Mouse (Mus musculus) forebrain, embryonic 12.5 days (tissue): Measurements from ENCODE around the gene Astl. TPM values are rescaled to one million over a fixed set of nuclear protein-coding genes. Genes with fewer than 3 reads are reported as not detected.

Experiments
- ATAC-seq: fragments of 200-750 bp; cut with Nextera tagmentation; 2 replicates; pipeline ENCODE4 v1.8.0; 2017; ENCODE audit warnings: moderate TSS enrichment; ENCODE audit not compliant: low FRiP score
- H3K27ac ChIP-seq: fragments of 300-500 bp; sonication (generic); 2 replicates; pipeline ENCODE4 v1.5.1; 2016; ENCODE audit warnings: mild to moderate bottlenecking
- H3K27me3 ChIP-seq: fragments of 300-500 bp; sonication (generic); 2 replicates; pipeline ENCODE4 v1.6.1; 2016; ENCODE audit warnings: mild to moderate bottlenecking
- H3K36me3 ChIP-seq: fragments of 300-500 bp; sonication (generic); replicated peaks from 2 replicates; pipeline ENCODE4 v1.6.1; 2016; ENCODE audit warnings: mild to moderate bottlenecking
- H3K4me1 ChIP-seq: fragments of 300-500 bp; sonication (generic); 2 replicates; pipeline ENCODE4 v1.6.1; 2016
- H3K4me2 ChIP-seq: fragments of 300-500 bp; sonication (generic); 2 replicates; pipeline ENCODE4 v1.6.1; 2016; ENCODE audit warnings: mild to moderate bottlenecking, moderate library complexity
- H3K4me3 ChIP-seq: fragments of 300-500 bp; sonication (generic); replicated peaks from 2 replicates; pipeline ENCODE4 v1.5.1; 2016; ENCODE audit warnings: mild to moderate bottlenecking
- H3K9ac ChIP-seq: fragments of 300-500 bp; sonication (generic); 2 replicates; pipeline ENCODE4 v1.6.1; 2016; ENCODE audit warnings: mild to moderate bottlenecking
- H3K9me3 ChIP-seq: fragments of 300-500 bp; sonication (generic); 2 replicates; pipeline ENCODE4 v1.6.1; 2016
- WGBS: fragments of 180-500 bp; shearing (Covaris S2); methylation state at CpG from one replicate; pipeline ENCODE4 v1.1.7; 2016; 5-methylcytosine and 5-hydroxymethylcytosine counted together
- polyA plus RNA-seq: library from polyadenylated mRNA; unstranded; fragments of >200 nt; fragmentation: Nextera tagmentation; extraction: Ambion mirVana; gene quantifications from 2 replicates; pipeline ENCODE4 v1.2.1, GENCODE M21; 2016

The Astl gene
- polyA plus RNA-seq, 1 experiment from 2014 or later, result not detected

- no peaks in the 10 kb centered on the region for H3K9me3 ChIP-seq
- no peaks in the 10 kb centered on the region for H3K36me3 ChIP-seq
- no peak overlapping the region for H3K4me2 ChIP-seq
- H3K27ac ChIP-seq, result no peak overlapping the region
- peaks cover 12% of the 10 kb centered on the region for H3K4me1 ChIP-seq
- no peaks in the 10 kb centered on the region for H3K27me3 ChIP-seq
- ATAC-seq, result no peak
- H3K4me3 ChIP-seq, result no peak overlapping the region
- 92% methylated on average over 3 of the region's 3 CpGs for WGBS
- no peak overlapping the region for H3K9ac ChIP-seq
These were observed 35.7 kb downstream of the Astl start for GRCm38 (mm10) chr2:127374131-127374530.

GRCm38 (mm10) chr2:127375087-127375486 lies 36.6 kb downstream of the Astl start:
- Histone ChIP-seq H3K4me3 (no peak overlapping the region), H3K9me3 (no peaks in the 10 kb centered on the region), H3K4me1 (peaks cover 12% of the 10 kb centered on the region), H3K9ac (no peak overlapping the region), H3K27ac (no peak overlapping the region), H3K36me3 (no peaks in the 10 kb centered on the region), H3K4me2 (no peak overlapping the region), H3K27me3 (no peaks in the 10 kb centered on the region)
- no peak for ATAC-seq
- 79% methylated on average over 3 of the region's 3 CpGs for WGBS

GRCm38 (mm10) chr2:127375759-127376341 lies 37.4 kb downstream of the Astl start:
- ATAC-seq, result no peak
- Histone ChIP-seq H3K27me3 (no peaks in the 10 kb centered on the region), H3K4me1 (peaks cover 12% of the 10 kb centered on the region), H3K4me2 (no peak overlapping the region), H3K4me3 (no peak overlapping the region), H3K9ac (no peak overlapping the region), H3K27ac (no peak overlapping the region), H3K9me3 (no peaks in the 10 kb centered on the region), H3K36me3 (no peaks in the 10 kb centered on the region)
- 58% methylated on average over 7 of the region's 7 CpGs for WGBS

GRCm38 (mm10) chr2:127376423-127377051 lies 38.1 kb downstream of the Astl start:
- ATAC-seq, result no peak
- WGBS, result 83% methylated on average over 6 of the region's 6 CpGs
- H3K4me3 ChIP-seq, result no peak overlapping the region

GRCm38 (mm10) chr2:127377942-127378610 lies 39.6 kb downstream of the Astl start:
- H3K9ac ChIP-seq, result no peak overlapping the region
- H3K36me3 ChIP-seq, result no peaks in the 10 kb centered on the region
- peaks cover 12% of the 10 kb centered on the region for H3K4me1 ChIP-seq
- no peak overlapping the region for H3K4me3 ChIP-seq
- WGBS, result 67% methylated on average over 7 of the region's 7 CpGs
- no peaks in the 10 kb centered on the region for H3K27me3 ChIP-seq
- H3K9me3 ChIP-seq, result no peaks in the 10 kb centered on the region
- peak; percentile 57 for ATAC-seq
- H3K4me2 ChIP-seq, result no peak overlapping the region
- 0 out of 2 replicates have a peak overlapping the region, but pooled peaks have one; percentile 36 for H3K27ac ChIP-seq

More at GRCm38 (mm10) chr2:127376423-127377051, 38.1 kb downstream of the Astl start:
- no peak overlapping the region for H3K4me2 ChIP-seq
- no peaks in the 10 kb centered on the region for H3K36me3 ChIP-seq
- H3K4me1 ChIP-seq, result peaks cover 12% of the 10 kb centered on the region
- H3K27ac ChIP-seq, result no peak overlapping the region
- no peaks in the 10 kb centered on the region for H3K9me3 ChIP-seq
- no peak overlapping the region for H3K9ac ChIP-seq
- no peaks in the 10 kb centered on the region for H3K27me3 ChIP-seq

- no peak overlapping the region for H3K9ac ChIP-seq
- H3K36me3 ChIP-seq, result no peaks in the 10 kb centered on the region
- H3K27me3 ChIP-seq, result no peaks in the 10 kb centered on the region
- peaks cover 12% of the 10 kb centered on the region for H3K4me1 ChIP-seq
- ATAC-seq, result peak; percentile 4; the same call in 1 of the 2 replicates
- 0 out of 2 replicates have a peak overlapping the region, but pooled peaks have one; percentile 36 for H3K27ac ChIP-seq
- WGBS, result 67% methylated on average over 7 of the region's 7 CpGs
- no peak overlapping the region for H3K4me2 ChIP-seq
- no peak overlapping the region for H3K4me3 ChIP-seq
- no peaks in the 10 kb centered on the region for H3K9me3 ChIP-seq
These were observed 40.2 kb downstream of the Astl start for GRCm38 (mm10) chr2:127378611-127378990.

- no peak for ATAC-seq
- Histone ChIP-seq H3K27me3 (no peaks in the 10 kb centered on the region), H3K4me1 (peaks cover 12% of the 10 kb centered on the region), H3K27ac (no peak overlapping the region), H3K36me3 (no peaks in the 10 kb centered on the region), H3K4me3 (no peak overlapping the region), H3K9ac (no peak overlapping the region), H3K4me2 (no peak overlapping the region), H3K9me3 (no peaks in the 10 kb centered on the region)
- WGBS, result 80% methylated on average over 3 of the region's 3 CpGs
These were observed 40.8 kb downstream of the Astl start for GRCm38 (mm10) chr2:127379250-127379649.

- Histone ChIP-seq H3K4me2 (no peak overlapping the region), H3K27me3 (no peaks in the 10 kb centered on the region), H3K9ac (no peak overlapping the region), H3K36me3 (no peaks in the 10 kb centered on the region), H3K4me1 (no peaks in the 10 kb centered on the region), H3K9me3 (no peaks in the 10 kb centered on the region), H3K4me3 (no peak overlapping the region), H3K27ac (no peak overlapping the region)
- 74% methylated on average over 7 of the region's 7 CpGs for WGBS
- no peak for ATAC-seq
These were observed 45.4 kb downstream of the Astl start for GRCm38 (mm10) chr2:127383881-127384280.

GRCm38 (mm10) chr2:127387521-127387920 lies 49.1 kb downstream of the Astl start:
- no peaks in the 10 kb centered on the region for H3K9me3 ChIP-seq
- no peak for ATAC-seq
- H3K4me3 ChIP-seq, result no peak overlapping the region
- no peak overlapping the region for H3K27ac ChIP-seq
- H3K4me1 ChIP-seq, result no peaks in the 10 kb centered on the region
- no peak overlapping the region for H3K4me2 ChIP-seq
- H3K9ac ChIP-seq, result no peak overlapping the region
- H3K27me3 ChIP-seq, result no peaks in the 10 kb centered on the region
- no peaks in the 10 kb centered on the region for H3K36me3 ChIP-seq
- 91% methylated on average over 2 of the region's 2 CpGs for WGBS

GRCm38 (mm10) chr2:127390352-127390751 lies 51.9 kb downstream of the Astl start:
- ATAC-seq, result no peak
- no peak overlapping the region for H3K9ac ChIP-seq
- no peaks in the 10 kb centered on the region for H3K9me3 ChIP-seq
- no peaks in the 10 kb centered on the region for H3K36me3 ChIP-seq
- H3K27me3 ChIP-seq, result no peaks in the 10 kb centered on the region
- H3K4me2 ChIP-seq, result no peak overlapping the region
- H3K4me1 ChIP-seq, result no peaks in the 10 kb centered on the region
- WGBS, result 90% methylated on average over 3 of the region's 3 CpGs
- no peak overlapping the region for H3K4me3 ChIP-seq
- H3K27ac ChIP-seq, result no peak overlapping the region

GRCm38 (mm10) chr2:127390846-127391245 lies 52.4 kb downstream of the Astl start:
- Histone ChIP-seq H3K36me3 (no peaks in the 10 kb centered on the region), H3K27ac (no peak overlapping the region), H3K9ac (no peak overlapping the region), H3K27me3 (no peaks in the 10 kb centered on the region), H3K4me2 (no peak overlapping the region), H3K4me1 (no peaks in the 10 kb centered on the region), H3K4me3 (no peak overlapping the region), H3K9me3 (no peaks in the 10 kb centered on the region)
- WGBS, result 76% methylated on average over 4 of the region's 4 CpGs
- ATAC-seq, result no peak

- Histone ChIP-seq H3K27me3 (no peaks in the 10 kb centered on the region), H3K4me3 (no peak overlapping the region), H3K27ac (no peak overlapping the region), H3K4me2 (no peak overlapping the region), H3K36me3 (no peaks in the 10 kb centered on the region), H3K9ac (no peak overlapping the region), H3K9me3 (no peaks in the 10 kb centered on the region), H3K4me1 (no peaks in the 10 kb centered on the region)
- ATAC-seq, result no peak
- 77% methylated on average over 3 of the region's 3 CpGs for WGBS
These were observed 52.9 kb downstream of the Astl start for GRCm38 (mm10) chr2:127391323-127391722.
